Mouse (Mus musculus) CH12.LX (cell line): ENCODE measurements at regions not wholly inside any gene's neighbourhood (a gene's known extent, or its start where the extent isn't known, plus 50 kb on each side); places are given as distances from the start of the nearest gene placed in this dataset.

Experiments
- BHLHE40 ChIP-seq: IDR thresholded peaks from 2 replicates; pipeline ENCODE4 v1.6.1; 2011; ENCODE audit warnings: mild to moderate bottlenecking, low read depth, low read length, improper control_type of control experiment
- CHD2 ChIP-seq: IDR thresholded peaks from 2 replicates; pipeline ENCODE4 v1.6.1; 2011; ENCODE audit warnings: low read length, improper control_type of control experiment
- CTCF ChIP-seq, 2 experiments: IDR thresholded peaks in 1 of 2; conservative IDR thresholded peaks in 1 of 2; 2 replicates each; pipeline ENCODE4 v1.5.1; 2011 to 2012; ENCODE audit warnings: low read depth in 2 of 2, low read length in 2 of 2, improper control_type of control experiment in 1 of 2, inconsistent platforms in 1 of 2, mild to moderate bottlenecking in 1 of 2, moderate library complexity in 1 of 2
- E2F4 ChIP-seq: IDR thresholded peaks from 2 replicates; pipeline ENCODE4 v1.6.1; 2011; ENCODE audit warnings: low read depth, low read length, improper control_type of control experiment; ENCODE audit not compliant: insufficient replicate concordance
- EP300 ChIP-seq: IDR thresholded peaks from 2 replicates; pipeline ENCODE4 v1.6.1; 2011; ENCODE audit warnings: low read length, improper control_type of control experiment
- HCFC1 ChIP-seq: IDR thresholded peaks from 2 replicates; pipeline ENCODE4 v1.6.1; 2012; ENCODE audit warnings: low read depth, mild to moderate bottlenecking, inconsistent platforms, low read length, improper control_type of control experiment
- JUND ChIP-seq: conservative IDR thresholded peaks from 2 replicates; pipeline ENCODE4 v1.6.1; 2011; ENCODE audit warnings: low read depth, low read length, improper control_type of control experiment
- MEF2A ChIP-seq: IDR thresholded peaks from 2 replicates; pipeline ENCODE4 v1.6.1; 2014; ENCODE audit warnings: low read depth, mild to moderate bottlenecking, inconsistent platforms, low read length, improper control_type of control experiment, borderline replicate concordance
- POLR2A ChIP-seq: IDR thresholded peaks from 2 replicates; pipeline ENCODE4 v1.6.1; 2011; ENCODE audit warnings: low read depth, mild to moderate bottlenecking, improper control_type of control experiment, low read length
- ZC3H11A ChIP-seq: IDR thresholded peaks from 2 replicates; pipeline ENCODE4 v1.6.1; 2012; ENCODE audit warnings: low read depth, mild to moderate bottlenecking, inconsistent platforms, low read length, improper control_type of control experiment
- ZKSCAN1 ChIP-seq: IDR thresholded peaks from 2 replicates; pipeline ENCODE4 v1.6.1; 2012; ENCODE audit warnings: low read depth, inconsistent platforms, low read length, improper control_type of control experiment, borderline replicate concordance

DNA sequence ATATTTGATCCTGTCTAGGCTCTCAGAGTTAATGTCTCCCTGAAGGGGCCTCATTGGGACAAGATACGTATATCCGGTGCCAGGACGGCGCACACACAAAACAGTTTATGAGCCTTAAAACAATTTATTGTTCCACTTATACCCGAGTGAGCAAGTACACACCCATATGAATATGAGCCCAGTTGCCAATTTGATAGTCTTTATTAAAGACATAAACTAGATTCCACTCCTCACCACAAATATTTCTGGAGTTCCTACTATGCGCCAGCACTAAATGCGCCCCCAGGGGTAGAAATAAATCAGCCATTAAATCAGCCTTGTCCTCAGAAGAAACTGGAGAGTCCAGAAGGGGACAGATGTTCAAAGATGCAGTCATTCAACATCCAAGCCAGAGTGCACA is 54.3 kb upstream of the Dlg1 start:
- no peak for TF ChIP-seq CTCF (conservative IDR thresholded peaks at IDR 0.05 in 1 of 2, IDR thresholded peaks at IDR 0.05 in 1 of 2; ENCODE audit: low read depth in 2 of 2, low read length in 2 of 2)
- no peak for TF ChIP-seq E2F4
- TF ChIP-seq HCFC1, result no peak
- TF ChIP-seq EP300, result no peak
- no peak for TF ChIP-seq JUND
- TF ChIP-seq POLR2A, result no peak
- TF ChIP-seq BHLHE40, result no peak
- no peak for TF ChIP-seq ZKSCAN1
- TF ChIP-seq CHD2, result no peak
- TF ChIP-seq ZC3H11A, result no peak
- no peak for TF ChIP-seq MEF2A
